Mouse (Mus musculus): ENCODE measurements around the gene Pms1. TPM values are rescaled to one million over a fixed set of nuclear protein-coding genes. Genes with fewer than 3 reads are reported as not detected.

Gene Pms1
- total and polyA plus RNA-seq, 2 experiments from 2014 or later = 4.7 to 5.2 TPM

- TF ChIP-seq CTCF (IDR thresholded peaks at IDR 0.05) = no peak
- Histone ChIP-seq H3K27me3 (ENCODE audit: insufficient read depth, low read length) (no peaks in the 10 kb centered on the region), H3K4me1 (ENCODE audit: insufficient read depth, low read length) (no peaks in the 10 kb centered on the region), H3K4me3 (ENCODE audit: low read depth, low read length) (no peak overlapping the region), H3K4me2 (ENCODE audit: low read depth, low read length, poor library complexity, severe bottlenecking) (no peak overlapping the region), H3K27ac (ENCODE audit: low read depth, low read length) (no peak overlapping the region), H3K9ac (replicated peaks; ENCODE audit: low read length, poor library complexity, severe bottlenecking) (no peak overlapping the region), H3K9me3 (ENCODE audit: low read length) (no peaks in the 10 kb centered on the region), H3K36me3 (ENCODE audit: insufficient read depth, low read length) (no peaks in the 10 kb centered on the region)
- 47% methylated on average over 1 of the region's 1 CpGs for WGBS
- ATAC-seq (ENCODE audit: low FRiP score) = no peak
- no peak for DNase-seq (ENCODE audit: low spot score)
Observed at GRCm38 (mm10) chr1:53224775-53225174, 72.0 kb downstream of the Pms1 start.

- TF ChIP-seq CTCF (IDR thresholded peaks at IDR 0.05) = no peak
- no peaks in the 10 kb centered on the region for H3K27me3 ChIP-seq (ENCODE audit: insufficient read depth, low read length)
- no peak for DNase-seq (ENCODE audit: low spot score)
- H3K36me3 ChIP-seq (ENCODE audit: insufficient read depth, low read length) = no peaks in the 10 kb centered on the region
- no peaks in the 10 kb centered on the region for H3K9me3 ChIP-seq (ENCODE audit: low read length)
- H3K4me1 ChIP-seq (ENCODE audit: insufficient read depth, low read length) = no peaks in the 10 kb centered on the region
- H3K27ac ChIP-seq (ENCODE audit: low read depth, low read length) = no peak overlapping the region
- ATAC-seq (ENCODE audit: low FRiP score) = no peak
- H3K4me2 ChIP-seq (ENCODE audit: low read depth, low read length, poor library complexity, severe bottlenecking) = no peak overlapping the region
- H3K9ac ChIP-seq (replicated peaks; ENCODE audit: low read length, poor library complexity, severe bottlenecking) = no peak overlapping the region
- H3K4me3 ChIP-seq (ENCODE audit: low read depth, low read length) = no peak overlapping the region
Observed at GRCm38 (mm10) chr1:53210136-53210535, 86.7 kb downstream of the Pms1 start.

GRCm38 (mm10) chr1:53203902-53204301, 92.9 kb downstream of the Pms1 start:
- 98% methylated on average over 2 of the region's 2 CpGs for WGBS
- no peak for DNase-seq (ENCODE audit: low spot score)
- Histone ChIP-seq H3K4me3 (ENCODE audit: low read depth, low read length) (no peak overlapping the region), H3K4me2 (ENCODE audit: low read depth, low read length, poor library complexity, severe bottlenecking) (no peak overlapping the region), H3K36me3 (ENCODE audit: insufficient read depth, low read length) (no peaks in the 10 kb centered on the region), H3K27ac (ENCODE audit: low read depth, low read length) (no peak overlapping the region), H3K9me3 (ENCODE audit: low read length) (no peaks in the 10 kb centered on the region), H3K9ac (replicated peaks; ENCODE audit: low read length, poor library complexity, severe bottlenecking) (no peak overlapping the region), H3K4me1 (ENCODE audit: insufficient read depth, low read length) (no peaks in the 10 kb centered on the region), H3K27me3 (ENCODE audit: insufficient read depth, low read length) (no peaks in the 10 kb centered on the region)
- TF ChIP-seq CTCF (IDR thresholded peaks at IDR 0.05) = no peak
- no peak for ATAC-seq (ENCODE audit: low FRiP score)

- no peak overlapping the region for H3K4me3 ChIP-seq (ENCODE audit: low read depth, low read length)
- TF ChIP-seq CTCF (IDR thresholded peaks at IDR 0.05) = no peak
- no peak overlapping the region for H3K4me2 ChIP-seq (ENCODE audit: low read depth, low read length, poor library complexity, severe bottlenecking)
- no peaks in the 10 kb centered on the region for H3K27me3 ChIP-seq (ENCODE audit: insufficient read depth, low read length)
- no peak overlapping the region for H3K9ac ChIP-seq (replicated peaks; ENCODE audit: low read length, poor library complexity, severe bottlenecking)
- no peaks in the 10 kb centered on the region for H3K36me3 ChIP-seq (ENCODE audit: insufficient read depth, low read length)
- ATAC-seq (ENCODE audit: low FRiP score) (no peak), DNase-seq (ENCODE audit: low spot score) (no peak)
- H3K27ac ChIP-seq (ENCODE audit: low read depth, low read length) = no peak overlapping the region
- WGBS = 84% methylated on average over 2 of the region's 2 CpGs
- H3K4me1 ChIP-seq (ENCODE audit: insufficient read depth, low read length) = no peaks in the 10 kb centered on the region
- no peaks in the 10 kb centered on the region for H3K9me3 ChIP-seq (ENCODE audit: low read length)
Observed at GRCm38 (mm10) chr1:53201630-53202199, 95.1 kb downstream of the Pms1 start.

- Histone ChIP-seq H3K4me1 (ENCODE audit: insufficient read depth, low read length) (no peaks in the 10 kb centered on the region), H3K9ac (replicated peaks; ENCODE audit: low read length, poor library complexity, severe bottlenecking) (no peak overlapping the region), H3K36me3 (ENCODE audit: insufficient read depth, low read length) (no peaks in the 10 kb centered on the region), H3K4me2 (ENCODE audit: low read depth, low read length, poor library complexity, severe bottlenecking) (no peak overlapping the region), H3K4me3 (ENCODE audit: low read depth, low read length) (no peak overlapping the region), H3K27ac (ENCODE audit: low read depth, low read length) (no peak overlapping the region), H3K9me3 (ENCODE audit: low read length) (no peaks in the 10 kb centered on the region), H3K27me3 (ENCODE audit: insufficient read depth, low read length) (no peaks in the 10 kb centered on the region)
- DNase-seq (ENCODE audit: low spot score) = no peak
- ATAC-seq (ENCODE audit: low FRiP score) = no peak
- WGBS = 93% methylated on average over 3 of the region's 3 CpGs
- no peak for TF ChIP-seq CTCF (IDR thresholded peaks at IDR 0.05)
Observed at GRCm38 (mm10) chr1:53194536-53194935, 102.3 kb downstream of the Pms1 start.

- Histone ChIP-seq H3K9me3 (ENCODE audit: low read length) (no peaks in the 10 kb centered on the region), H3K27me3 (ENCODE audit: insufficient read depth, low read length) (no peaks in the 10 kb centered on the region), H3K9ac (replicated peaks; ENCODE audit: low read length, poor library complexity, severe bottlenecking) (no peak overlapping the region), H3K4me1 (ENCODE audit: insufficient read depth, low read length) (no peaks in the 10 kb centered on the region), H3K4me2 (ENCODE audit: low read depth, low read length, poor library complexity, severe bottlenecking) (no peak overlapping the region), H3K36me3 (ENCODE audit: insufficient read depth, low read length) (no peaks in the 10 kb centered on the region), H3K4me3 (ENCODE audit: low read depth, low read length) (no peak overlapping the region), H3K27ac (ENCODE audit: low read depth, low read length) (no peak overlapping the region)
- 53% methylated on average over 3 of the region's 3 CpGs for WGBS
- DNase-seq (ENCODE audit: low spot score) (no peak), ATAC-seq (ENCODE audit: low FRiP score) (no peak)
- TF ChIP-seq CTCF (IDR thresholded peaks at IDR 0.05) = no peak
Observed at GRCm38 (mm10) chr1:53191234-53191633, 105.6 kb downstream of the Pms1 start.

All from midbrain, postnatal 0 days (tissue).